Mouse (Mus musculus): ENCODE results near the gene Apba2.

DNA sequence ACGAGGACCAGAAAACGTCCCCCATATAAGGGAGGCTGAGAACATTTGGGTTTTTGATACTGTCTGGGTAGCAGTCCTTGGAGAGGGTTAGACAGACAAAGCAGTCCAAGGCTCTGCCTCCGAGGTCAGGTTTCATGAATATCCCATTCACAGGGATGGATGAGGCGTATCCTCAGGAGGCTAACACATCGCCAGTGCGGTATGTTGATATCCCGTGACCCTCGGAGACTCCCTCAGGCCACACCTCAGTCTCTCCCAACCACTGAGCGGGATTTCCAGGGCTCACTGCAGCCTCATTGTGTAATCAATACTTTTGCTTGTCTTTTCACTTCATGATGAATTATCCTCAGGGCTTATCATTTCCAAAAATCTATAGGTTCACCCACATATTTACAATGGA is 95.1 kb downstream of the Apba2 start:
- TF ChIP-seq CTCF (IDR thresholded peaks at IDR 0.05; ENCODE audit: borderline replicate concordance, insufficient read depth, low read length), result no peak
- TF ChIP-seq POLR2A (IDR thresholded peaks at IDR 0.05; ENCODE audit: low read depth, low read length), result no peak

Measured in embryonic fibroblast, embryonic 13.5 days (primary cell).